Mouse (Mus musculus) large intestine, adult 2 months (tissue): ENCODE measurements around the gene Rad9b. TPM values are rescaled to one million over a fixed set of nuclear protein-coding genes. Genes with fewer than 3 reads are reported as not detected.
A peak's percentile ranks its signal among the peaks of the same experiment; 100 is the strongest.
"Not testable (repeated sequence)": the region's sequence is repeated elsewhere in the genome, so short reads cannot be mapped to it uniquely, and the experiment has no call there.

ENCODE experiments used
- DNase-seq: peaks from one replicate; pipeline ENCODE4 v3.0.0-alpha.2; 2012; ENCODE audit warnings: low read depth, low spot score
- WGBS: fragments of 180-500 bp; shearing (Covaris S2); methylation state at CpG from one replicate; pipeline ENCODE4 v1.1.7; 2018; 5-methylcytosine and 5-hydroxymethylcytosine counted together
- polyA plus RNA-seq: library from polyadenylated mRNA; depleted of rRNA; stranded (reverse); fragments of >200 nt; gene quantifications from 2 replicates; pipeline ENCODE4 v1.2.3, GENCODE M21; 2012

Rad9b gene
- polyA plus RNA-seq, 1 experiment = 0.95 TPM

GRCm38 (mm10) chr5:122372192-122372769 lies 18.2 kb upstream of the Rad9b start, which contains the start of gene Fam216a:
Fam216a (minus strand) TSS chr5:122372364.
- under 1% methylated on average over 53 of the region's 53 CpGs for WGBS
- DNase-seq = peak; percentile 99

- under 1% methylated on average over 38 of the region's 46 CpGs for WGBS
- DNase-seq = no peak
Observed at GRCm38 (mm10) chr5:122371591-122372191, 17.7 kb upstream of the Rad9b start, which contains the start of gene Gpn3. Gpn3 (plus strand) TSS chr5:122371876.

GRCm38 (mm10) chr5:122354492-122355067 lies 547 bp upstream of the Rad9b start:
- no peak for DNase-seq
- under 1% methylated on average over 51 of the region's 57 CpGs for WGBS

GRCm38 (mm10) chr5:122345777-122346176 lies 8.3 kb downstream of the Rad9b start:
- WGBS = 80% methylated on average over 4 of the region's 4 CpGs
- DNase-seq = no peak

- WGBS = 4% methylated on average over 5 of the region's 5 CpGs
- peak; percentile 80 for DNase-seq
Observed at GRCm38 (mm10) chr5:122344260-122344659, 9.8 kb downstream of the Rad9b start.

GRCm38 (mm10) chr5:122343768-122344167 lies 10.3 kb downstream of the Rad9b start:
- WGBS = 17% methylated on average over 7 of the region's 7 CpGs
- peak; percentile 55 for DNase-seq

- no peak for DNase-seq
- WGBS = 70% methylated on average over 1 of the region's 1 CpGs
Observed at GRCm38 (mm10) chr5:122342874-122343273, 11.2 kb downstream of the Rad9b start.

- WGBS = 77% methylated on average over 7 of the region's 7 CpGs
- no peak for DNase-seq
Observed at GRCm38 (mm10) chr5:122336554-122337294, 17.3 kb downstream of the Rad9b start.

- WGBS = 34% methylated on average over 3 of the region's 3 CpGs
- no peak for DNase-seq
Observed at GRCm38 (mm10) chr5:122334682-122335081, 19.4 kb downstream of the Rad9b start.

GRCm38 (mm10) chr5:122330269-122330668 lies 23.8 kb downstream of the Rad9b start:
- 77% methylated on average over 4 of the region's 4 CpGs for WGBS
- no peak for DNase-seq

- no peak for DNase-seq
- WGBS = 80% methylated on average over 3 of the region's 3 CpGs
Observed at GRCm38 (mm10) chr5:122327283-122327682, 26.8 kb downstream of the Rad9b start.

GRCm38 (mm10) chr5:122325477-122325876 lies 28.6 kb downstream of the Rad9b start:
- DNase-seq = no peak
- WGBS = 88% methylated on average over 8 of the region's 8 CpGs

- no peak for DNase-seq
Observed at GRCm38 (mm10) chr5:122324608-122325431, 29.2 kb downstream of the Rad9b start.

GRCm38 (mm10) chr5:122323523-122323922 lies 30.5 kb downstream of the Rad9b start:
- 89% methylated on average over 8 of the region's 8 CpGs for WGBS
- no peak for DNase-seq

More at GRCm38 (mm10) chr5:122324608-122325431, 29.2 kb downstream of the Rad9b start:
- WGBS = 86% methylated on average over 23 of the region's 23 CpGs

- 60% methylated on average over 12 of the region's 12 CpGs for WGBS
- no peak for DNase-seq
Observed at GRCm38 (mm10) chr5:122320205-122320781, 33.7 kb downstream of the Rad9b start.

GRCm38 (mm10) chr5:122319474-122320204 lies 34.4 kb downstream of the Rad9b start:
- WGBS = 68% methylated on average over 14 of the region's 14 CpGs
- DNase-seq = no peak

- WGBS = 91% methylated on average over 3 of the region's 3 CpGs
- not testable (repeated sequence) for DNase-seq
Observed at GRCm38 (mm10) chr5:122318976-122319375, 35.1 kb downstream of the Rad9b start.

GRCm38 (mm10) chr5:122318100-122318499 lies 35.9 kb downstream of the Rad9b start:
- peak; percentile 64 for DNase-seq
- WGBS = 49% methylated on average over 3 of the region's 3 CpGs
